Mouse (Mus musculus) layer of hippocampus, adult 9-10 months (tissue): ENCODE results near the gene Gm48552.

Source experiments
- DNase-seq: peaks from one replicate; pipeline ENCODE4 v3.0.0; 2022; ENCODE audit warnings: low spot score

The Gm48552 gene

GRCm38 (mm10) chr10:81431526-81432168 lies 42.8 kb downstream of the Gm48552 start:
- no peak for DNase-seq

- DNase-seq: no peak
Observed at GRCm38 (mm10) chr10:81432169-81432867, 43.5 kb downstream of the Gm48552 start.

GRCm38 (mm10) chr10:81432868-81433262 lies 44.1 kb downstream of the Gm48552 start:
- peak; percentile 95 for DNase-seq

- DNase-seq: no peak
Observed at GRCm38 (mm10) chr10:81433541-81434289, 44.9 kb downstream of the Gm48552 start.

- no peak for DNase-seq
Observed at GRCm38 (mm10) chr10:81434361-81435263, 45.8 kb downstream of the Gm48552 start.

- DNase-seq: no peak
Observed at GRCm38 (mm10) chr10:81435436-81435835, 46.6 kb downstream of the Gm48552 start.
